Mouse (Mus musculus) intestine, embryonic 15.5 days (tissue): ENCODE results near the gene Vax1. TPM values are rescaled to one million over a fixed set of nuclear protein-coding genes. Genes with fewer than 3 reads are reported as not detected.

ENCODE experiments used
- ATAC-seq: fragments of 200-750 bp; cut with Nextera tagmentation; 2 replicates; pipeline ENCODE4 v1.8.0; 2017; ENCODE audit warnings: moderate TSS enrichment, moderate library complexity
- H3K27ac ChIP-seq: fragments of 300-500 bp; sonication (generic); 2 replicates; pipeline ENCODE4 v1.5.1; 2015; ENCODE audit warnings: mild to moderate bottlenecking, inconsistent platforms
- H3K27me3 ChIP-seq: fragments of 300-500 bp; sonication (generic); replicated peaks from 2 replicates; pipeline ENCODE4 v1.6.1; 2015; ENCODE audit warnings: inconsistent platforms
- H3K36me3 ChIP-seq: fragments of 300-500 bp; sonication (generic); 2 replicates; pipeline ENCODE4 v1.6.1; 2015; ENCODE audit warnings: inconsistent platforms
- H3K4me1 ChIP-seq: fragments of 300-500 bp; sonication (generic); replicated peaks from 2 replicates; pipeline ENCODE4 v1.6.1; 2015; ENCODE audit warnings: inconsistent platforms
- H3K4me2 ChIP-seq: fragments of 300-500 bp; sonication (generic); replicated peaks from 2 replicates; pipeline ENCODE4 v1.6.1; 2015; ENCODE audit warnings: mild to moderate bottlenecking, inconsistent platforms
- H3K4me3 ChIP-seq: fragments of 300-500 bp; sonication (generic); replicated peaks from 2 replicates; pipeline ENCODE4 v1.5.1; 2015; ENCODE audit warnings: inconsistent platforms
- H3K9ac ChIP-seq: fragments of 300-500 bp; sonication (generic); 2 replicates; pipeline ENCODE4 v1.6.1; 2015; ENCODE audit warnings: inconsistent platforms
- H3K9me3 ChIP-seq: fragments of 300-500 bp; sonication (generic); 2 replicates; pipeline ENCODE4 v1.6.1; 2016; ENCODE audit warnings: inconsistent platforms
- WGBS: fragments of 180-500 bp; shearing (Covaris S2); methylation state at CpG from one replicate; pipeline ENCODE4 v1.1.7; 2015; 5-methylcytosine and 5-hydroxymethylcytosine counted together
- polyA plus RNA-seq: library from polyadenylated mRNA; unstranded; fragments of >200 nt; fragmentation: Nextera tagmentation; extraction: Ambion mirVana; gene quantifications from 2 replicates; pipeline ENCODE4 v1.2.1, GENCODE M21; 2015

Vax1 gene
- polyA plus RNA-seq, 1 experiment from 2014 or later = not detected

DNA sequence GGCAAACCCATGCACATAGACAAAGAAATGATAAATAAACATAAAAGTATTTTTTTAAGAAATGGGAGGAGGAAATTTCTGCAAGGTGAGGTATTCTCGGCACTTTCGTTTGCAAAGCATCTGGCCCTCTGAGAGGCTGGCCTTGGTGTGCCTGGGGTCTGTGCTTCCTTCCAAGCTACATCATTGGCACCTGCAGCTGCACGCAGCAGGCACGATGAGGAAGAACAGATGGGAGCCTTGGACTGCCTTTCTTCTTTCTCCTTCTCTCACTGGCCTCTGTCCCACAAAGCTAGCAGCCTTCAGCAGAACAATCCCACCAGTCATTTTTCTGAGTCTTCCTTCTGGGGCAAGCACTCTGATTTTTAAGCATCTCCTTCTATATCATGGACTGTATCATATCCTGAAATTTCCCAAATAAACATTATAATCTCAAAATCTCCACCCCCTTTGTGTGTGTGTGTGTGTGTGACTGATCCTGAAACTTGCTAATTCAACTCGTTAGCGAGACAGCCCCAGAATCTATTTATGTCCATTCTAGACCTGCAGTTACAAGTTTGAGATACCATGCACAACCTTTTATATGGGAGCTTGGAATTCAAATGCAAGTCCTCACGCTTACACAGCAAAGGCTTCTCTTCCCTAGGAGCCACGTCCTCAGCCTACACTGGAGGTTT is 41.2 kb downstream of the Vax1 start:
- Histone ChIP-seq H3K27me3 (no peaks in the 10 kb centered on the region), H3K9me3 (no peaks in the 10 kb centered on the region), H3K36me3 (no peaks in the 10 kb centered on the region), H3K4me1 (no peaks in the 10 kb centered on the region), H3K4me2 (no peak overlapping the region), H3K4me3 (no peak overlapping the region), H3K27ac (no peak overlapping the region), H3K9ac (no peak overlapping the region)
- 77% methylated on average over 8 of the region's 8 CpGs for WGBS
- no peak for ATAC-seq

DNA sequence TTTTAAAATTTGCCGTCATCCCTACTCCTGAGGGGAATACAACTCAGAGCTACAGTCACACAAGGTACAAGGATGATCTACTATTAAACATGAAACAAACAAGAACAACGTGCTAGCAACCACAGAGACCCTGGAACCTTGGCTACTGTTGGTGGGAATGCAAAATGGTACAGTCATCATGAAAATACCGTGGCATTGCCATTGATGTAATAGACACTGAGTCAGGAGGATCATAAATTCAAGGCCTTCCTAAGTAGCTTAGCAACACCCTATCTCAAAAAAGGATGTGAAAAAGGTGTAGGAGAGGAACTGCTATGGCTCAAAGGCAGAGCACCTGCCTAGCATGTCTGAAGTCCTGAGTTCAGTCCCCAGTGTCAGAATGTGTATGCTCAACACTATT is 42.4 kb downstream of the Vax1 start:
- no peak overlapping the region for H3K27ac ChIP-seq
- H3K4me2 ChIP-seq = no peak overlapping the region
- H3K36me3 ChIP-seq = no peaks in the 10 kb centered on the region
- H3K27me3 ChIP-seq = no peaks in the 10 kb centered on the region
- H3K9me3 ChIP-seq = no peaks in the 10 kb centered on the region
- no peaks in the 10 kb centered on the region for H3K4me1 ChIP-seq
- H3K9ac ChIP-seq = no peak overlapping the region
- H3K4me3 ChIP-seq = no peak overlapping the region
- WGBS = 81% methylated on average over 3 of the region's 3 CpGs
- ATAC-seq = no peak

Other genes starting within 250 kb of the Vax1 start
- 0.24 and 0.40 TPM in 2 replicates for gene Eno4, start 226.6 kb downstream of the Vax1 start, polyA plus RNA-seq
- 4.9 and 5.6 TPM in 2 replicates for gene Hspa12a, start 226.4 kb downstream of the Vax1 start, polyA plus RNA-seq
- 13.4 and 14.8 TPM in 2 replicates for gene Shtn1, start 94.0 kb downstream of the Vax1 start, polyA plus RNA-seq
- gene Kcnk18, start 49.2 kb upstream of the Vax1 start, polyA plus RNA-seq = not detected in 2 replicates
- 9.1 and 10.3 TPM in 2 replicates for gene Slc18a2, start 90.8 kb upstream of the Vax1 start, polyA plus RNA-seq
- gene Rps12-ps3, start 152.2 kb upstream of the Vax1 start, polyA plus RNA-seq = 19.1 and 28.7 TPM in 2 replicates
- gene Pdzd8, start 175.7 kb upstream of the Vax1 start, polyA plus RNA-seq = 9.7 and 10.1 TPM in 2 replicates